Mouse (Mus musculus) stomach, postnatal 0 days (tissue): Measurements from ENCODE around the gene Pepd.

ENCODE experiments used
- CTCF ChIP-seq: IDR thresholded peaks from 2 replicates; pipeline ENCODE4 v1.5.1; 2016; ENCODE audit warnings: antibody characterized with exemption, low read depth, mild to moderate bottlenecking, moderate library complexity
- EP300 ChIP-seq: optimal IDR thresholded peaks from 2 replicates; pipeline ENCODE3; 2016; ENCODE audit warnings: antibody characterized with exemption

DNA sequence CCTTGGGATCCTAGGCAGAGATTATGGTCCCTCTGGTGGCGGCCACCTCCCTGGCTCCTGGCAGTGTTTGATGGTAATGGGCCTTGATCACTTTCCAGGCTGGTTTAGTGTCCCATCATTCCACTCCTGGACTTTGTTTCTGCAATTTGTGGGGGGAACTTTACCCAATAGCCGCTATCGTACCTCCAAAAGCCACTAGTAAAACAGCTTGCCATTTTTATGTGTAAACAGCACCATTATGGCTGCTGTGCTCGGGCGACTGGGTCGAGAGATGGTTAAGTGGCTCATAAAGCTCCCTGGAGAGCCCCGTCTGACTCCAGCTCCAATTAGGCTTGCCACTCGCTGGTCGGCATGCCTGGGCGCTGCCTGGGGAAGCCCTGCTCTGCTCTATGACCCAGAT is 59.6 kb downstream of the Pepd start:
- TF ChIP-seq EP300 (no peak), CTCF (no peak)
